Mouse (Mus musculus) midbrain, embryonic 16.5 days (tissue): ENCODE results near the gene Inpp5f. TPM values are rescaled to one million over a fixed set of nuclear protein-coding genes. Genes with fewer than 3 reads are reported as not detected.

ENCODE experiments used
- ATAC-seq: fragments of 200-750 bp; cut with Nextera tagmentation; 2 replicates; pipeline ENCODE4 v1.8.0; 2017; ENCODE audit warnings: moderate TSS enrichment
- H3K27ac ChIP-seq: fragments of 300-500 bp; sonication (generic); 2 replicates; pipeline ENCODE4 v1.5.1; 2014; ENCODE audit warnings: mild to moderate bottlenecking, low read length, mixed read lengths
- H3K27me3 ChIP-seq: fragments of 300-500 bp; sonication (generic); 2 replicates; pipeline ENCODE4 v1.6.1; 2014; ENCODE audit warnings: low read depth, low read length, mixed read lengths; ENCODE audit not compliant: control insufficient read depth, insufficient read depth
- H3K36me3 ChIP-seq: fragments of 300-500 bp; sonication (generic); 2 replicates; pipeline ENCODE4 v1.6.1; 2014; ENCODE audit warnings: mild to moderate bottlenecking, low read length, moderate library complexity, mixed read lengths; ENCODE audit not compliant: control insufficient read depth, insufficient read depth
- H3K4me1 ChIP-seq: fragments of 300-500 bp; sonication (generic); 2 replicates; pipeline ENCODE4 v1.6.1; 2014; ENCODE audit warnings: mild to moderate bottlenecking, low read length, mixed read lengths; ENCODE audit not compliant: control insufficient read depth, insufficient read depth
- H3K4me2 ChIP-seq: fragments of 300-500 bp; sonication (generic); 2 replicates; pipeline ENCODE4 v1.6.1; 2014; ENCODE audit warnings: mild to moderate bottlenecking, low read length, mixed read lengths
- H3K4me3 ChIP-seq: fragments of 300-500 bp; sonication (generic); 2 replicates; pipeline ENCODE4 v1.5.1; 2014; ENCODE audit warnings: low read depth, mild to moderate bottlenecking, low read length, moderate library complexity, mixed read lengths
- H3K9ac ChIP-seq: fragments of 300-500 bp; sonication (generic); 2 replicates; pipeline ENCODE4 v1.6.1; 2014; ENCODE audit warnings: low read depth, low read length, mixed read lengths
- H3K9me3 ChIP-seq: fragments of 300-500 bp; sonication (generic); replicated peaks from 2 replicates; pipeline ENCODE4 v1.6.1; 2014; ENCODE audit warnings: mild to moderate bottlenecking, low read length, mixed read lengths; ENCODE audit not compliant: control insufficient read depth, poor library complexity, severe bottlenecking
- WGBS: fragments of 180-500 bp; shearing (Covaris S2); extraction: QIAGEN DNeasy Blood & Tissue Kit; methylation state at CpG from one replicate; pipeline ENCODE4 v1.1.7; 2014; 5-methylcytosine and 5-hydroxymethylcytosine counted together
- polyA plus RNA-seq: library from polyadenylated mRNA; unstranded; fragments of >200 nt; fragmentation: Nextera tagmentation; extraction: Ambion mirVana; gene quantifications from 2 replicates; pipeline ENCODE4 v1.2.1, GENCODE M21; 2015

The Inpp5f gene
- polyA plus RNA-seq, 1 experiment from 2014 or later, result 536 TPM

DNA sequence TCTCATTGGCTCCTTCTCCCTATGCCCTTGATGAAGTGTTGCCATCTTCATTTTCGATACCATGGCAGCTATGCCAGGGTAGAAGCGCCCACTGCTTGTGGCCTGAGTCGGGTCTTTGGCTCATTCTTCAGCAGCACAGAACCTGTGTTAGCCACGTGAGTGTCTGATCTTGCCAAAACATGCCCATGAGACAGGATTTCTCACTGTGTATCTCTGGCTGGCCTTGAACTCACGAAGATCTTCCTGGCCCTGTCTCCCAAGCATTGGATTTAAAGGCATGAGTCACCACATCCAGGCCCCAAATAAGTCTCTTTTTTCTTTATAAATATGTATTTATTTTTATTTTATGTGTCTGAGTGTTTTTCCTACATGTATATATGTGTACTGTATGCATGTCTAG, 35.9 kb upstream of the Inpp5f start:
- H3K36me3 ChIP-seq, result no peaks in the 10 kb centered on the region
- no peak overlapping the region for H3K9ac ChIP-seq
- ATAC-seq, result no peak
- 91% methylated on average over 5 of the region's 5 CpGs for WGBS
- H3K9me3 ChIP-seq, result no peaks in the 10 kb centered on the region
- no peak overlapping the region for H3K4me2 ChIP-seq
- H3K27me3 ChIP-seq, result no peaks in the 10 kb centered on the region
- no peak overlapping the region for H3K27ac ChIP-seq
- H3K4me1 ChIP-seq, result peaks cover 12% of the 10 kb centered on the region
- H3K4me3 ChIP-seq, result no peak overlapping the region

DNA sequence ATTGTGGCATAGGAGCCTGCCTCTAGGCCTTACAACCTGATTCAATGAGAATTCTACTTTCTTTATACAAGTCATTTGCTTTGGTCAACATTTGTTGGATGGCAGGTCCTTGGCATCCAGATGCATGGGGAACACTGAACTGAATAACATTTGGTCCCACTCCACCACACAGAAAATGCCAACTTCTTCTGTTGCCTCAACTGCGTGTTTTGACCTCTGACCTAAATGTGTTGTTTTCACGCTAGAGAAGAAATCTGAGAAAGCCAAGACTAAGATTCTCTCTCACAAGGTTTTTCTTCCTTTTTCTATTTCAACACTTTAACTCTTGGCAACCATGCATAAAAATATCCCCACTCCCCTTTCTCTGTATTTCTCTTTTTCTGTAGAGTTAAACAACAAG, 35.3 kb upstream of the Inpp5f start:
- Histone ChIP-seq H3K36me3 (no peaks in the 10 kb centered on the region), H3K9me3 (no peaks in the 10 kb centered on the region), H3K4me3 (no peak overlapping the region), H3K4me1 (peaks cover 12% of the 10 kb centered on the region), H3K9ac (no peak overlapping the region), H3K27ac (no peak overlapping the region), H3K27me3 (no peaks in the 10 kb centered on the region), H3K4me2 (no peak overlapping the region)
- ATAC-seq, result no peak
- WGBS, result 73% methylated on average over 2 of the region's 2 CpGs

DNA sequence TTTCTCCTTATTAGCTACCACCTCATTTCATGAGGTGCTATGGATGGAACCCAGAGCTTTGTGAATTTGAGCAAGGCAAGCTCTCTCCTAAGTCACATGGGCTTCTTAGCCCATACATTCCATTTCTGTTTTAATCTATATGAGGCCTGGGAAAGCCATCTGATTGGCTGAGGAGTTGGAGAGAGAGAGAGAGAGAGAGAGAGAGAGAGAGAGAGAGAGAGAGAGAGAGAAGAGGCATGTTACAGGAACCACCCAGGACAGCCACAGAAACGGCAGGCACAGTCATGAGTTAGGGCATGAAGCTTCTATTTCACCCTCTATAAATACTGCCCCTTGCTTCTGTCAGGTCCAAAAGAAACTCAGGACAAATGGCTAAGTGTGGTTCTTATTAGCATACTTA, 33.5 kb upstream of the Inpp5f start:
- WGBS, result 90% methylated on average over 1 of the region's 1 CpGs
- no peak for ATAC-seq

DNA sequence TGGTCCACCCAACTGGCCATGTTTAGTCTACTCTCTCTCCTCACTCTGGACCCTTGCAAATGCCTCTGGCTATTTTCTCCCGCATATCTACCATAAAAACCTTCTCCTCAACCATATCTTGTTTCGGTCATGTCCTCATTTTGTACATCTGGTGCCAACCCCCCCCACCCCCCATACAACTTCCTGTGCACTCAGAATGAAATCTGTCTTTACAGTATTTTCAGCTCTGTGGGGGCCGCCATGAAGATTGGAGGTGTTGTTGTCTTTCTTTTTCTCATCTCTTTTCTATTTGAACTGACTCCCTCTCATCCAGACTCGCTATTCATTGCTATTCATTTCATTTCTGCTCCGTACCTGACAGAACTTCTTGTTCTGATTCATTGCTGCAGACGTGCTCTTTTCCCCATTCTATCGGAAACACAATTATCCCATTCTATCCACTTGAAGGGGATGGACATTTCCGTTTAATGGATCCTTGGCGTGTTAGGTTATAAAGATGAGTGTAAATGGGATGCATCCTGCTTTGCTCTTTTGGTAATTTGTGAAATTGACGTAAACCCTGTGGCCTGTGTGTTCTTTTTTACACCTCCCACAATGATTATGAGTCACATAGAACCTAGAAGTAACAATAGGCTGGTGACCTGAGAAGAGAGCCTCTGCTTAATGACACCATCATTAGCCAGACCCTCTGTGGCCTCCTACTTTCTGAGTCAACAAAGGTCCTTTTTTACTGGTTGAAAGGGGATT, 32.8 kb upstream of the Inpp5f start:
- no peaks in the 10 kb centered on the region for H3K36me3 ChIP-seq
- no peaks in the 10 kb centered on the region for H3K9me3 ChIP-seq
- peaks cover 16% of the 10 kb centered on the region for H3K4me1 ChIP-seq
- ATAC-seq, result no peak
- H3K27me3 ChIP-seq, result no peaks in the 10 kb centered on the region
- 72% methylated on average over 10 of the region's 10 CpGs for WGBS
- no peak overlapping the region; the same call in 1 of the 2 replicates for H3K27ac ChIP-seq
- H3K9ac ChIP-seq, result no peak overlapping the region
- H3K4me2 ChIP-seq, result no peak overlapping the region
- H3K4me3 ChIP-seq, result no peak overlapping the region

More for the DNA sequence above, 33.5 kb upstream of the Inpp5f start:
- Histone ChIP-seq H3K4me3 (no peak overlapping the region), H3K9ac (no peak overlapping the region), H3K4me2 (no peak overlapping the region), H3K9me3 (no peaks in the 10 kb centered on the region), H3K4me1 (peaks cover 16% of the 10 kb centered on the region), H3K27ac (no peak overlapping the region), H3K27me3 (no peaks in the 10 kb centered on the region), H3K36me3 (no peaks in the 10 kb centered on the region)

DNA sequence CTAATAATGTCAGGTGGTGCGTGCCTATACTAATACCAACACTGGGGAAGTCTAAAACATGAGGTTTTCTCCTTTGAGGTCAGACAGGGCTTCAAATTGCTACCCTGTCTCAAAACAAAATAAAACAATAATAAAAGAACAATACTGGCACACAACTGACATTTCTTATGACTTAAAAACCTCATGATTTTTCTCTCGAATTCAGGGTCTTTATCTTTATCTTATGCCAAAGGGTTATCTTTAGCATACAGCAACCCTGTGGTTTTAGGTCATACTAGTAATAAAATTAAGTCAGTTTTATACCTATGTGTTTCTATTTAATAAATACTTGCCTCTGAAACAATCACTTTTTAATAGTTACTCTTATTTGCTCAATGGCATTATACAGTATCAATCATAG, 31.7 kb upstream of the Inpp5f start:
- H3K36me3 ChIP-seq, result no peaks in the 10 kb centered on the region
- H3K4me3 ChIP-seq, result no peak overlapping the region
- ATAC-seq, result no peak
- no peaks in the 10 kb centered on the region for H3K27me3 ChIP-seq
- H3K9ac ChIP-seq, result no peak overlapping the region
- H3K27ac ChIP-seq, result no peak overlapping the region
- H3K4me1 ChIP-seq, result peaks cover 9% of the 10 kb centered on the region
- no peak overlapping the region for H3K4me2 ChIP-seq
- H3K9me3 ChIP-seq, result no peaks in the 10 kb centered on the region
- WGBS, result 86% methylated on average over 2 of the region's 2 CpGs

DNA sequence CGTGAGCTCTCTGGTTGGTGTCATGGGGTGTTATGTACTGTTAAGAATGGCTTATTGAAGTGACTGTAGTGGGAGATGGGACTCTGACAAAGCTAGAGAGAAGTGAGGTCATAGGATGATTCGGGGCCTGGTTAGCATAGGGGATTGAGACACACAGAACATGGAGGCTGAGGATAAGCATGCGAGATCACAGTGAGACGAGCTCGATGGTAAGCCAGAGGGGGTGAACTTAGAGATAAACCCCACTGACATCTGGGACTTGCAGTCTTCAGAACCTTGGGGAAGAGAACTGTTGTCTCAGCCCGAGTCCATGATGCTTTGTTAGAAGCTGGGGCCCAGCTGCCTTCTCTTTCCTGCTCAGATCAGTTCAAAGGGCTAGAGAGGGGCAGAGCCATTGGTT, 30.8 kb upstream of the Inpp5f start:
- WGBS, result 87% methylated on average over 6 of the region's 6 CpGs
- H3K4me3 ChIP-seq, result no peak overlapping the region
- H3K9ac ChIP-seq, result no peak overlapping the region

DNA sequence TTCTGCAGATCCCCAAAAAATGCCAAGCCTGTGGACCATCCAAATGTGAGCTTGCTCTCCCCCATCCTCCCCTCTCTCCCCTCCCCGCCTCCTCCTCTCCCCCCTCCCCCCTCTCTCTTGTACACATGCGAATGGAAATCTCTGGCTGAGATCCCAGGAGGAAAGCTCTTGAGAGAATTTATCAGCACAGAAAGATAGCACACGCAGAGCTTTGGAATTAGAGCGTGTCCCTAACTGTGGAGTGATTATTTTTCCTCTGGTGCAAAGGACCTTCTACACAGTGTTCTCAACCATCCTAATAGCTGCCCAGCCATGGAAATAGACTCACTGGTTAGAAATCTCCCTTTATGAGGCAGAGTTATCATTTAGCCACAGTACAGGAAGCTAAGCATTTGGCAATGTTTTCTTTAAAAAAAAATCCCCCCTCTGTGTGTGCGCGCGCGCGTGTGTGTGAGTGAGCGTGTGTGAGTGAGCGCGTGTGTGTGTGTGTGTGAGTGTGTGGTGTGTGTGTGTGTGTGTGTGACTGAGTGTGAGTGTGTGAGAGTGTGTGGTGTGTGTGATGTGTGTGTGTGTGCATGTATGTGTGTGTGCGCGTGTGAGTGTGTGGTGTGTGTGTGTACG, 29.2 kb upstream of the Inpp5f start:
- H3K27me3 ChIP-seq, result no peaks in the 10 kb centered on the region
- H3K4me3 ChIP-seq, result no peak overlapping the region
- H3K36me3 ChIP-seq, result no peaks in the 10 kb centered on the region
- no peak for ATAC-seq
- WGBS, result 71% methylated on average over 15 of the region's 15 CpGs
- H3K9me3 ChIP-seq, result no peaks in the 10 kb centered on the region
- no peak overlapping the region for H3K4me2 ChIP-seq
- H3K9ac ChIP-seq, result no peak overlapping the region
- peak overlapping the region; percentile 48; the same call in 1 of the 2 replicates for H3K27ac ChIP-seq
- peaks cover 5% of the 10 kb centered on the region; the same call in 1 of the 2 replicates for H3K4me1 ChIP-seq

More for the DNA sequence above, 30.8 kb upstream of the Inpp5f start:
- no peaks in the 10 kb centered on the region for H3K36me3 ChIP-seq
- no peak for ATAC-seq
- H3K9me3 ChIP-seq, result no peaks in the 10 kb centered on the region
- H3K27me3 ChIP-seq, result no peaks in the 10 kb centered on the region
- H3K4me2 ChIP-seq, result no peak overlapping the region
- H3K27ac ChIP-seq, result no peak overlapping the region
- H3K4me1 ChIP-seq, result peaks cover 5% of the 10 kb centered on the region; the same call in 1 of the 2 replicates

DNA sequence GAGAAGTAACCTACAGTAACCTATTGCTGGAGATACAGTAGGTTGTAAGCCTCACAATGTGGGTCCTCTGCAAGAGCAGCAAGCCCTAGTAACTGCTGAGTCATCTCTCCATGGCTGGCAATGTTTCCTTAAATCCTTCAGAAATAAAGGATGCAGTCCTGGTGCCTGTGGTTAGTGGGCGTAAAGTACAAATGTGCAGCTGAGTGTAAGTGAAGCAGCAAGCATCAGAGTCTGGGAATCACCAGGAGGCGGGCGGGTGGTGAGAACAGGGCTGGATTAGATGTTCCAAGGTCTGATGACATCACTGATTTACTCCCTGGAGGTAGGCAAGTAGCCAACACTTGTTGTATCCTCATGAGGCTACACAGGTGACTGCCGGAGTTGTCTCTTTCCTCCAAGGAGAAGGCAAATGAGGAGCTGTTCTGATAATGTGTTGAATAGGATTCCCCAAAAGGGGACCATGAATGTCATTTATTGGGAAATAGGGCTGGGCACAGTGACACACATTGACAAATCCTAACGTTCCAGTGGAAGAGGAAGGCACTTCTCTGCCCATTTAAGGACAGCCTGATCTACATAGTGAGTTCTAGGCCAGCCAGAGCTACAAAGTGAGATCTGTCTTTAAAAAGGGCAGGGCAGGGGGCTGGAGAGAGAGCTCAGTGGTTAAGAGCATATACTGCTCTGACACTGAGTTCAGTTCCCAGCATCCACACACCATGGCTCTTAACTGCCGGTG, 27.7 kb upstream of the Inpp5f start:
- Histone ChIP-seq H3K27me3 (no peaks in the 10 kb centered on the region), H3K9me3 (no peaks in the 10 kb centered on the region), H3K4me1 (peaks cover 5% of the 10 kb centered on the region; the same call in 1 of the 2 replicates), H3K36me3 (no peaks in the 10 kb centered on the region), H3K27ac (no peak overlapping the region), H3K4me3 (no peak overlapping the region), H3K4me2 (no peak overlapping the region), H3K9ac (no peak overlapping the region)
- no peak for ATAC-seq
- whole genome bisulfite sequencing, result 68% methylated on average over 6 of the region's 6 CpGs
